Mouse (Mus musculus): Measurements from ENCODE around the gene Mbnl2. TPM values are rescaled to one million over a fixed set of nuclear protein-coding genes. Genes with fewer than 3 reads are reported as not detected.

The Mbnl2 gene
- total RNA-seq, 1 experiment = 33.4 TPM

- no peak for DNase-seq (ENCODE audit: low read depth, low spot score)
- Histone ChIP-seq H3K27ac (ENCODE audit: insufficient read depth, low read depth, low read length, poor library complexity, severe bottlenecking) (peak overlapping the region; percentile 79; the same call in 1 of the 2 replicates), H3K4me1 (ENCODE audit: control insufficient read depth in 2 of 2, insufficient read depth in 2 of 2, low read length in 2 of 2, poor library complexity in 1 of 2) (peaks cover 18 to 20% of the 10 kb centered on the region in 2 experiments), H3K9ac (ENCODE audit: insufficient read depth, low read depth, low read length, poor library complexity, severe bottlenecking) (peak overlapping the region; percentile 71; the same call in 1 of the 2 replicates), H3K36me3 (ENCODE audit: control insufficient read depth, insufficient read depth, low read length, poor library complexity, severe bottlenecking) (no peaks in the 10 kb centered on the region), H3K4me3 (ENCODE audit: insufficient read depth in 1 of 2, low read depth in 1 of 2, low read length in 2 of 2, poor library complexity in 1 of 2, severe bottlenecking in 1 of 2) (peak overlapping the region; percentile 41 to 50; a peak in 2 of 4 replicates), H3K9me3 (ENCODE audit: control insufficient read depth, insufficient read depth, low read depth, low read length) (no peaks in the 10 kb centered on the region)
- TF ChIP-seq HCFC1 (IDR thresholded peaks at IDR 0.05; ENCODE audit: borderline replicate concordance, insufficient read depth, low read length) (no peak), CHD2 (IDR thresholded peaks at IDR 0.05; ENCODE audit: low read depth, low read length) (no peak), ZC3H11A (IDR thresholded peaks at IDR 0.05; ENCODE audit: borderline replicate concordance, low read depth, low read length) (no peak), ZNF384 (IDR thresholded peaks at IDR 0.05; ENCODE audit: low read depth, low read length) (no peak), MAFK (IDR thresholded peaks at IDR 0.05; ENCODE audit: insufficient read depth, low read depth, low read length) (no peak)
- in situ Hi-C loops (cut with MboI; ENCODE audit: low sequenced_read_pairs in 2 of 2, unreplicated experiment in 2 of 2) = no loop called here
Measured at GRCm38 (mm10) chr14:120287987-120288275, 12.5 kb downstream of the Mbnl2 start.

- Histone ChIP-seq H3K9me3 (ENCODE audit: control insufficient read depth, insufficient read depth, low read depth, low read length) (no peaks in the 10 kb centered on the region), H3K4me3 (ENCODE audit: insufficient read depth in 1 of 2, low read depth in 1 of 2, low read length in 2 of 2, poor library complexity in 1 of 2, severe bottlenecking in 1 of 2) (no peak overlapping the region; a peak in 2 of 4 replicates), H3K4me1 (ENCODE audit: control insufficient read depth in 2 of 2, insufficient read depth in 2 of 2, low read length in 2 of 2, poor library complexity in 1 of 2) (peaks cover 18 to 20% of the 10 kb centered on the region in 2 experiments), H3K36me3 (ENCODE audit: control insufficient read depth, insufficient read depth, low read length, poor library complexity, severe bottlenecking) (no peaks in the 10 kb centered on the region), H3K27ac (ENCODE audit: insufficient read depth, low read depth, low read length, poor library complexity, severe bottlenecking) (peak overlapping the region; percentile 72; the same call in 1 of the 2 replicates), H3K9ac (ENCODE audit: insufficient read depth, low read depth, low read length, poor library complexity, severe bottlenecking) (no peak overlapping the region)
- TF ChIP-seq ZC3H11A (IDR thresholded peaks at IDR 0.05; ENCODE audit: borderline replicate concordance, low read depth, low read length) = no peak
- no peak for TF ChIP-seq HCFC1 (IDR thresholded peaks at IDR 0.05; ENCODE audit: borderline replicate concordance, insufficient read depth, low read length)
- TF ChIP-seq ZNF384 (IDR thresholded peaks at IDR 0.05; ENCODE audit: low read depth, low read length) = no peak
- no peak for DNase-seq (ENCODE audit: low read depth, low spot score)
- in situ Hi-C loops (cut with MboI; ENCODE audit: low sequenced_read_pairs in 2 of 2, unreplicated experiment in 2 of 2) = no loop called here
Measured at GRCm38 (mm10) chr14:120288378-120289002, 13.0 kb downstream of the Mbnl2 start.

GRCm38 (mm10) chr14:120289065-120289464 lies 13.6 kb downstream of the Mbnl2 start:
- Histone ChIP-seq H3K27ac (ENCODE audit: insufficient read depth, low read depth, low read length, poor library complexity, severe bottlenecking) (peak overlapping the region; percentile 72; the same call in 1 of the 2 replicates), H3K9me3 (ENCODE audit: control insufficient read depth, insufficient read depth, low read depth, low read length) (no peaks in the 10 kb centered on the region), H3K9ac (ENCODE audit: insufficient read depth, low read depth, low read length, poor library complexity, severe bottlenecking) (peak overlapping the region; percentile 34; the same call in 1 of the 2 replicates), H3K4me3 (ENCODE audit: insufficient read depth in 1 of 2, low read depth in 1 of 2, low read length in 2 of 2, poor library complexity in 1 of 2, severe bottlenecking in 1 of 2) (no peak overlapping the region; a peak in 2 of 4 replicates), H3K4me1 (ENCODE audit: control insufficient read depth in 2 of 2, insufficient read depth in 2 of 2, low read length in 2 of 2, poor library complexity in 1 of 2) (peaks cover 18 to 20% of the 10 kb centered on the region in 2 experiments), H3K36me3 (ENCODE audit: control insufficient read depth, insufficient read depth, low read length, poor library complexity, severe bottlenecking) (no peaks in the 10 kb centered on the region)
- DNase-seq (ENCODE audit: low read depth, low spot score) = no peak
- in situ Hi-C loops (cut with MboI; ENCODE audit: low sequenced_read_pairs in 2 of 2, unreplicated experiment in 2 of 2) = no loop called here
- TF ChIP-seq HCFC1 (IDR thresholded peaks at IDR 0.05; ENCODE audit: borderline replicate concordance, insufficient read depth, low read length) = no peak

- H3K9ac ChIP-seq (ENCODE audit: insufficient read depth, low read depth, low read length, poor library complexity, severe bottlenecking) = no peak overlapping the region; the same call in 1 of the 2 replicates
- peaks cover 18 to 20% of the 10 kb centered on the region in 2 experiments for H3K4me1 ChIP-seq (ENCODE audit: control insufficient read depth in 2 of 2, insufficient read depth in 2 of 2, low read length in 2 of 2, poor library complexity in 1 of 2)
- in situ Hi-C loops (cut with MboI; ENCODE audit: low sequenced_read_pairs in 2 of 2, unreplicated experiment in 2 of 2) = no loop called here
- H3K9me3 ChIP-seq (ENCODE audit: control insufficient read depth, insufficient read depth, low read depth, low read length) = no peaks in the 10 kb centered on the region
- peak overlapping the region; percentile 72; the same call in 1 of the 2 replicates for H3K27ac ChIP-seq (ENCODE audit: insufficient read depth, low read depth, low read length, poor library complexity, severe bottlenecking)
- H3K4me3 ChIP-seq (ENCODE audit: insufficient read depth in 1 of 2, low read depth in 1 of 2, low read length in 2 of 2, poor library complexity in 1 of 2, severe bottlenecking in 1 of 2) = no peak overlapping the region
- no peaks in the 10 kb centered on the region for H3K36me3 ChIP-seq (ENCODE audit: control insufficient read depth, insufficient read depth, low read length, poor library complexity, severe bottlenecking)
- TF ChIP-seq ZC3H11A (IDR thresholded peaks at IDR 0.05; ENCODE audit: borderline replicate concordance, low read depth, low read length) (no peak), HCFC1 (IDR thresholded peaks at IDR 0.05; ENCODE audit: borderline replicate concordance, insufficient read depth, low read length) (no peak), ZNF384 (IDR thresholded peaks at IDR 0.05; ENCODE audit: low read depth, low read length) (no peak), CHD2 (IDR thresholded peaks at IDR 0.05; ENCODE audit: low read depth, low read length) (no peak), MAFK (IDR thresholded peaks at IDR 0.05; ENCODE audit: insufficient read depth, low read depth, low read length) (no peak)
- DNase-seq (ENCODE audit: low read depth, low spot score) = no peak
Measured at GRCm38 (mm10) chr14:120289528-120289927, 14.1 kb downstream of the Mbnl2 start.
